Mouse (Mus musculus) frontal cortex, postnatal 25 days (tissue): ENCODE data around the gene Fam209.

Experiments
- DNase-seq, 2 experiments: peaks; one replicate each; pipeline ENCODE4 v3.0.0; 2022; ENCODE audit warnings: low spot score in 2 of 2

Fam209 gene

GRCm38 (mm10) chr2:172472318-172472717 is at the start of gene Fam209:
Gene Fam209, plus strand, starts transcription at chr2:172472520.
- no peak for DNase-seq

DNA sequence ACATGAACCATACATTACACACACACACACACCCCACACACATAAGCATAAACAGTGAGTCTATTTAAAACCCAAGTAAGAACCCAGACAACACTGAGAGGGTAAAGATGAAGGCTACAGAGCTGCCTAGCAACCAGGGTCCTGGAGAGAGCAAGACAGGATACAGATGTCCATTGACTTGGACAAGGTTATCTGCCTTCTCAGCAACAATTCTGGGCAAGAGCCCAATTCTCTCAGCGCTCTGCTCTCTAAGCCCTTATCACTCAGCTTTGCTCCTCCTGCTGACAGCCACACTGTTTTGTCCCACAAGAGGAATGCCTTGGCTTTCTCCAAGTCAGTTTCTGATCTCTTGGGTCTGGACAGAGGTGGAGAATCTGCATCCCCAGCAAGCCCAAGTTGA is 41.7 kb upstream of the Fam209 start:
- no peak for DNase-seq

DNA sequence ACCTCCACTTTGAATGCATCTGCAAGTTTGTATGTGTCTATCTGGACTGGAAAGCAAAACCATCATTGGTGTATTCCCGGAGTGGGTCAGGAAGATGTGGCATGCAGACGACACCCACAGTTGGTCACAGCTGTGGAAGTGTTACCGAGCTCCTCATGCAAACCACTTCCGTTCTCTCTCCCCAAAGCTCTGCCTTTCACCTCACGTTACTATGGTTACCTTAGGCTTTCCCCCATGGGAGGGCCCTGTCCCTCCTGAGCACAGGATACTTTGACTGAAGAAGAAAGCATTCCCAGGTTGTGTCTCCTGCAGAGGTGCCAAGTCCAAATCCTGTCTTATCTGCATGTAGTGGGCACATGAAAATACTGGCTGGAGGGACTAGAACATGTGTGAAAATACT is 38.6 kb upstream of the Fam209 start:
- no peak for DNase-seq

DNA sequence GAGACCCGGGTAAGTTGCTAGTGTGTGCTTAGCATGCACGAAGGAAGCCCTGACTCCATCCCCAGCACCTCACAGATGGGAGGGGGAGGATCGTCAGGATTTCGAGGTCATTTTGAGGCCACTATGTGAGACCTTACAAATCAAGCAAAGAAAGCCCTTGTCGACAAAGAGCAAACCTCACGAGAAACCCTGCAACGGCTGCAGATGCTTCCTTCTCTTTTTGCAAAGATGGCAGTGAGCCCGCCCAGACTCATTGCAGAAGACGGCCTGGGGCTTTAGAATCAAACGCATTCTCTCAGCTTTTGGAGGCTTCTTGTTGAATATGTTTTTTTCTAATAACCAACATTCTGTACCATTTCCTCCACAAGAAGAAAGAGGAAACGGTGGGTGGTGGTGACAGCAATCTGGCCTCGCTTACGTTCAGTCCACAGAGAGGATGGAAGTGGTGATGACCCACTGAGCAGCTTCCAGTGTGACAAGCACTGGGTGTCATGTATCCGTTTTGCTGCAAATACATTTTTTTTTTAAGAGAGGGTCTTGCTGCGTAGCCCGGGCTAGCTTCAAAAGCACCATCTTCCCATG is 34.9 kb upstream of the Fam209 start:
- no peak for DNase-seq

GRCm38 (mm10) chr2:172439843-172440639 is 32.3 kb upstream of the Fam209 start, which contains the start of gene Rtf2:
Gene Rtf2, plus strand, starts transcription at chr2:172440556.
- peak; percentile 100 for DNase-seq

DNA sequence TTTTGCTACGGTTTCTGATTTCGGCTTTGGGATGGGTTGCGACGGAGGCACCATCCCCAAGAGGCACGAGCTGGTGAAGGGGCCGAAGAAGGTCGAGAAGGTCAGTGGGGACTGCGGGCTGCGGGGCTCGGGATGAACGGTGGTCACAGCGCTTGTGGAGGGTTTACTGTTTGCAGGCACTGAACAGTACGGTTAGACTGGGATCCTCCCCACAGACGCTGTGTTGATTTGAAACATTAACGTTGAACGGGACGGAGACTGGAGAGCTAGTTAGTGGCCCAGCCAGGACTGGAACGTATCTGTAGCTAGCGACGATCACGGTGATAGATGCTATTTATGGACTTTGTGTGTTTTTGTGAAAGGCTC is 31.7 kb upstream of the Fam209 start:
- DNase-seq: no peak

- no peak for DNase-seq
These were observed 31.1 kb upstream of the Fam209 start for GRCm38 (mm10) chr2:172441176-172441575.

GRCm38 (mm10) chr2:172445617-172446016 is 26.7 kb upstream of the Fam209 start:
- DNase-seq: no peak

GRCm38 (mm10) chr2:172447317-172447716 is 25.0 kb upstream of the Fam209 start:
- DNase-seq: no peak

DNA sequence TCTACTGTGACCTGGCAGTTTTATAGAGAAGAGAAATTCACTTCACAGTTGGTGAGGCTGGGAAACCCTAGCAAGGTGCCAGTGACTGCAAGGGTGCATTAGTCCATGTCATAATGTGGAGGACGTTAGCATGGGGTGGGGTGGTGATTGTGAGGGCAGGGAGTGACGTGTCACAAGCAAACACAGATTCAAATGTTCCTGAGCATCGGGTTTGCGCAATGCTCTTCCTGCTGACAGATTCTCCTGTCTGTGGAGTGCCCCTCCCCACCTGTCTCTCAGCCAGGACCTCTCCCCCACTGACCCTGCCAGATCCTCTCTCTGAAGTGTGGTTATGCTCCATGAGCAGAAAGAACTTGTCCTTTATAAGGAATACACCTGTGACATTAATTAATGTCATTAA is 24.0 kb upstream of the Fam209 start:
- no peak for DNase-seq

GRCm38 (mm10) chr2:172450640-172451039 is 21.7 kb upstream of the Fam209 start:
- no peak for DNase-seq

- no peak for DNase-seq
These were observed 20.3 kb upstream of the Fam209 start for GRCm38 (mm10) chr2:172452031-172452430.

GRCm38 (mm10) chr2:172452458-172452857 is 19.9 kb upstream of the Fam209 start:
- no peak for DNase-seq

- DNase-seq: no peak
These were observed 13.8 kb upstream of the Fam209 start, which contains the start of gene Gcnt7 for GRCm38 (mm10) chr2:172458496-172458895. Gene Gcnt7, minus strand, starts transcription at chr2:172458596.

- DNase-seq: no peak
These were observed 11.7 kb upstream of the Fam209 start for GRCm38 (mm10) chr2:172460647-172461046.

DNA sequence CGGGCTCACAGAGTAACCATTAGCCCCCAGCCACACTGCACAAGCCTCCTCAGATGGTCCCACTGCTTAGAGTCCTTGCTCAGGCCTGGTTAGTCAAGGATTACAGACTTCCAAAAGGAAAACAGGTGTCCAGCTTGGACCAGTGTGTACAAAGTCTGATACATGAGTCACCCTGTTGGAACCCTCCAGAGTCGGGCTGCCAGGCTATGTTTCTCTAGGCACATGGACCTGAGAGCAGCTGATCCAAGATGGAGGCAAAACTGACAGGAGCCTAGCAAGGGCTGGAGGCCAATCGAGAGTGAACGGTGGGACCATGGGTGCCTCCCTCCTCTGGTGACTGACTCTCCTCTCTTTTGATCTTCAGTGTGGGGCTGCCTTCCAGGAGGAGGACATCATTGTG is 9.5 kb upstream of the Fam209 start:
- DNase-seq: no peak

DNA sequence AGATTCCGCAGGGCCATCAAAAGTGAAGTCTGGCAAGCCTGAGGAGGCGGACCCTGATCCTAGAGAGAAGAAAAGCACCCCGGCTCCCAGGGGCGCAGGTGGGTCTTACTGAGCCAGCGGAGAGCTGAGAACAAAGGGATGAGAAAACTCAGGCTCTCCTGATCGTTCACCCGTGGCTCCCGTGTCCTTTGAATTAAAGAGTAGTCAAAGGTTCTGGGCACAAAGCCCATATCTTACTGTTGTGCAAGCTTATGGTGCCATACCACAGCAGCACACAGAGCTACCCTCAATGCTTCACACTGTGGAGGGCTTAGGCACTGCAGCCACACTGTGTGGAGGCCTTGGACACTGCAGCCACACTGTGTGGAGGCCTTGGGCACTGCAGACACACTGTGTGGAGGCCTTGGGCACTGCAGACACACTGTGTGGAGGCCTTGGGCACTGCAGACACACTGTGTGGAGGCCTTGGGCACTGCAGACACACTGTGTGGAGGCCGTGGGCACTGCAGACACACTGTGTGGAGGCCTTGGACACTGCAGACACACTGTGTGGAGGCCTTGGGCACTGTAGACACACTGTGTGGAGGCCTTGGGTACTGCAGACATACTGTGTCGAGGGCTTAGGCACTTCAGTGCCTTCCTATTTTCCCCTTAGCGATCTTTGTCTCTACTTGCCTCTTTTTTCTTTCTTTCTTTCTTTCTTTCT is 5.7 kb upstream of the Fam209 start:
- DNase-seq: no peak

DNA sequence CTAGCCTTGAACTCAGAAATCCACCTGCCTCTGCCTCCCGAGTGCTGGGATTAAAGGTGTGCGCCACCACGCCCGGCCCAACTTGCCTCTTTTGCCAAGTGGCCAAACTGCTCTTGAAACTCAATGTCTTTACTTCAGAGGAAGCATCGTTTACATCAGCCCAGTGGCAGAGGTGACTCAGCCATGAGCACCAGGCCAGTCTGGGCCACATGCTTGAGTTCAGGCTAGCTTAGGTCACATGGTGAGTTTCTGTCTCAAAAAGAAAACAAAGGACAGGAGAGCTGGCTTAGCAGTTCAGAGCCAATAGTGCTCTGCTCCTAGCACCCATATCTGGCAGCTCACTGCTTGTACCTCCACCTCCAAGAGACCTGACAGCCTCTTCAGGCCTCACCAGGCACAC is 5.1 kb upstream of the Fam209 start:
- DNase-seq: no peak

- no peak for DNase-seq
These were observed 3.9 kb upstream of the Fam209 start for GRCm38 (mm10) chr2:172468346-172468819.

DNA sequence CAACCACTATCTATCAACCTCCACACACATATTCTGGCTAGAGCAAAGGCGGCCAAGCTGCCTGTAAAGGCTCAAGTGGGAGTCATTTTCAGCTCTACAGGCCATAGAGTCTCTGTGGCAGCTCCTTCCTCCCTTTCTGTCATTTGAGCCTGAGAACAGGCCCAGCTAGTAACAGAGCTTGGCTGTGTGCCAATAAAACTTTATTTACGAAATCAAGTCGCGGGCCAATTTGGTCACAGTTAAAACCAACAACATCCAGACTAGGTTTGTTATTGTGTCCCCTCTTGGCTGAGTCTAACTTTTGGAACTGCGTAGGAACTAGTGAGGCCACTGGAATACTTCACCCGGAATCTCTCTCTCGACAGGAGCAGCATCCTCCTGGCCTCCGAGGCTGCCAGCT is 1.3 kb downstream of the Fam209 start:
- no peak for DNase-seq

DNA sequence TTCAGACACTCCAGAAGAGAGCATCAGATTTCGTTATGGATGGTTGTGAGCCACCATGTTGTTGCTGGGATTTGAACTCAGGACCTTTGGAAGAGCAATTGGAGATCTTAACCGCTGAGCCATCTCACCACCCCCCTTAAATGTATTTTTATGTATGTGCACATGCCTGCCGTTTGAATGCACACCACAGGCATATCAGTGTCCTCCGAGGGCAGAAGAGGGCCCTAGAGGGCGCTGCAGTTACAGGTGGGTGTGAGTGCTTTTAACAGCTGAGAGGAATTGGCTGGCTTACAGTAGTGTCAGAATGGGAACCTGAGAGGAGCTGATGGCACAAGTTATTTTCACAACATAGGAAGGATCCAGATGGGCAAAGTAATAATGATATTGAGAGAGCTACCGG is 2.6 kb downstream of the Fam209 start:
- no peak for DNase-seq

GRCm38 (mm10) chr2:172476707-172477260 is 4.5 kb downstream of the Fam209 start:
- DNase-seq: no peak
